Mouse (Mus musculus): ENCODE results near the gene 9930111J21Rik2. TPM values are rescaled to one million over a fixed set of nuclear protein-coding genes. Genes with fewer than 3 reads are reported as not detected.
"Not testable (repeated sequence)": the region's sequence is repeated elsewhere in the genome, so short reads cannot be mapped to it uniquely, and the experiment has no call there.

The 9930111J21Rik2 gene
- polyA plus RNA-seq, 1 experiment from 2014 or later, result 0.24 TPM

- H3K9me3 ChIP-seq (replicated peaks); H3K9ac ChIP-seq; H3K27ac ChIP-seq (ENCODE audit: poor library complexity, severe bottlenecking); H3K36me3 ChIP-seq; H3K4me3 ChIP-seq; ATAC-seq (ENCODE audit: insufficient number of reproducible peaks, low FRiP score); H3K27me3 ChIP-seq (replicated peaks): not testable (repeated sequence)
- 0 out of 2 replicates have a peak within 1 kb of the TSS, but pooled peaks have one; percentile 13 for H3K4me2 ChIP-seq
- H3K4me1 ChIP-seq (replicated peaks), result peaks cover 11% of the 10 kb centered on the region
- WGBS, result 47% methylated on average over 2 of the region's 2 CpGs
Measured at GRCm38 (mm10) chr11:48994018-48994417, 57.0 kb downstream of the 9930111J21Rik2 start, which contains the start of gene Tgtp1. Gene Tgtp1, minus strand, starts transcription at chr11:48994172.

GRCm38 (mm10) chr11:48993296-48993695 lies 57.7 kb downstream of the 9930111J21Rik2 start:
- not testable (repeated sequence) for H3K9me3 ChIP-seq (replicated peaks); H3K36me3 ChIP-seq; H3K4me3 ChIP-seq; ATAC-seq (ENCODE audit: insufficient number of reproducible peaks, low FRiP score); H3K27me3 ChIP-seq (replicated peaks); H3K9ac ChIP-seq; H3K27ac ChIP-seq (ENCODE audit: poor library complexity, severe bottlenecking)
- H3K4me1 ChIP-seq (replicated peaks), result peaks cover 11% of the 10 kb centered on the region
- WGBS, result 14% methylated on average over 10 of the region's 10 CpGs
- 0 out of 2 replicates have a peak overlapping the region, but pooled peaks have one; percentile 13 for H3K4me2 ChIP-seq

DNA sequence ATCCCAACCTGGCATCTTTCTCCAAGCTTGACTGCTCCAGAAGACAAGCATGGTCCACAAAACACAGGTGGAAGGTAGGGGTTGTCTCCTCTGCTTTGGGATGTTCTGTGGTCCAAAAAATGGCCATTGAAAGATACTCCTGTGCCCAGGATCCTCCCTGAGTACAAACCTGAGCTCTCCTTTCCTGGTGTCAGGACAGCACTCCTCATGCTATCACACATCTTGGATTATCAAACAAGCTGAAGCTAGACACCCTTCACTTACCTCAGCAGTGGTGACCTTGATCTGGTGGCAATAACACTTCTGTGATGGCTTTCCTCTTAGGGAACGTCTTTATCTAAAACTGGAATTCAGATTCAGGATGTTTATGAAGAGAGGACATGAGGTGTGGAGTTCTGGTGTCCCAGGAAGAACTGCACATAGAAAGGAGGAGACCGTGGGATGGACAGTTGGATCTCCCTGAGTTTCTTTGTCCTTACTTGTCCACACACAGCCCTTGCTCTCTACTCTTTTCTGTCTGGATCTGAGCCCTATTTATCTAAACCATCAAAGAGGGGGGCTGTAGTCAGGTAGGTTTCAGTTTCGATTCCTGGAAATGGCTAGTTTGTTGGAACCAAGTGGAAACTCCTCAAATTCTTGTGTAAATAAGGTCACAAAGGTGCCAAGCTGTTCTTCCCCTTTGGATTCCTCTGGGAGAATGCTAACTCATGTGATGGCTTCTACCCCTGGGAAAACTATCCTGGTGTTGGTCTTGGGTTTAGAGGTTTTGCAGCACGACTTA lies 59.1 kb downstream of the 9930111J21Rik2 start, which contains the start of gene Gm12185:
Gene Gm12185 (minus strand): TSS at position 487 of the 781 bp plus-strand sequence.
- H3K4me3 ChIP-seq; ATAC-seq (ENCODE audit: insufficient number of reproducible peaks, low FRiP score); H3K9ac ChIP-seq; H3K9me3 ChIP-seq (replicated peaks); H3K27me3 ChIP-seq (replicated peaks); H3K36me3 ChIP-seq; H3K27ac ChIP-seq (ENCODE audit: poor library complexity, severe bottlenecking): not testable (repeated sequence)
- 57% methylated on average over 4 of the region's 4 CpGs for WGBS
- H3K4me2 ChIP-seq, result 0 out of 2 replicates have a peak within 1 kb of the TSS, but pooled peaks have one; percentile 13
- peaks cover 11% of the 10 kb centered on the region for H3K4me1 ChIP-seq (replicated peaks)

DNA sequence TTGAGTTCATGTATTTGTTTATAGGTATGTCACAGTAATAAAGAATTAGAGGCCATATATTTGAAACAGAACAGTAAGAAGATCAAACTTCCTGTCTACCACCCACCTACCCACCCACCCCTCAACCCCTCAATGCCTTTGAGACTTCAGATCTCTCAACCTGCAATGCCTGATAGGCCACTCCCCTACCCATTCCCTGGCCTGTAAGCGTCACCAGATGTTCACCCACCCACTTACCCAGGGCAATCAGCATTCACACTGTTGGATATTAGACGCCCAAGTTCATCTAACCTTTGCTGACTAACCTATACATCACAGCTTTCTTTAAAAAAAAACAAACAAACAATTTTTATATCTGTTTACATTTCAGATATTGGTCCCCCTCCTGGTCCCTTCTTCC lies 61.1 kb downstream of the 9930111J21Rik2 start:
- not testable (repeated sequence) for H3K9me3 ChIP-seq (replicated peaks); H3K4me2 ChIP-seq; H3K36me3 ChIP-seq; H3K27ac ChIP-seq (ENCODE audit: poor library complexity, severe bottlenecking); H3K4me3 ChIP-seq; H3K9ac ChIP-seq; ATAC-seq (ENCODE audit: insufficient number of reproducible peaks, low FRiP score); H3K27me3 ChIP-seq (replicated peaks)
- WGBS, result 81% methylated on average over 2 of the region's 2 CpGs
- H3K4me1 ChIP-seq (replicated peaks), result peaks cover 11% of the 10 kb centered on the region

DNA sequence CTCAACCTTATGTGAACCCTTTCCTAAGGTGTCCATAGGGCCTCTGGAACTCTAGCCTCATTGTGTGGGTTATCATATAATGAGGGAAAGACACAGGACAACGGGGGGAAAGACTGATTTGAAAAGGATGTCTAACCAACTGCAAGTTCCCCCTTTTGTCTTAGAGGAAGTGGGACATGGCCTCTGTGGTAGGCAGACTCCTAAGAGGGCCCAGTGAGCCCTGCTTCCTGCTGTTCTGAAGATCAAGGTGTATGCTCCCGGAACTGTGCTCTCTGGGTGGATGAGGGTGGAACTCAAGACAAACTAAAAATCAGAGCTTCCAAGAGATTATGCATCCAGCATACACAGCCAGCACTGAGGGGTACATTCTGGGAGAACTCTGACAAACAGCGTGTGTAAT lies 62.8 kb downstream of the 9930111J21Rik2 start:
- H3K9me3 ChIP-seq (replicated peaks); H3K4me2 ChIP-seq; H3K4me3 ChIP-seq; H3K9ac ChIP-seq; H3K27ac ChIP-seq (ENCODE audit: poor library complexity, severe bottlenecking); H3K36me3 ChIP-seq; H3K4me1 ChIP-seq (replicated peaks); H3K27me3 ChIP-seq (replicated peaks); ATAC-seq (ENCODE audit: insufficient number of reproducible peaks, low FRiP score): not testable (repeated sequence)
- WGBS, result 51% methylated on average over 2 of the region's 3 CpGs

GRCm38 (mm10) chr11:48982848-48983247 lies 68.2 kb downstream of the 9930111J21Rik2 start:
- not testable (repeated sequence) for H3K36me3 ChIP-seq; H3K27me3 ChIP-seq (replicated peaks); H3K9ac ChIP-seq

DNA sequence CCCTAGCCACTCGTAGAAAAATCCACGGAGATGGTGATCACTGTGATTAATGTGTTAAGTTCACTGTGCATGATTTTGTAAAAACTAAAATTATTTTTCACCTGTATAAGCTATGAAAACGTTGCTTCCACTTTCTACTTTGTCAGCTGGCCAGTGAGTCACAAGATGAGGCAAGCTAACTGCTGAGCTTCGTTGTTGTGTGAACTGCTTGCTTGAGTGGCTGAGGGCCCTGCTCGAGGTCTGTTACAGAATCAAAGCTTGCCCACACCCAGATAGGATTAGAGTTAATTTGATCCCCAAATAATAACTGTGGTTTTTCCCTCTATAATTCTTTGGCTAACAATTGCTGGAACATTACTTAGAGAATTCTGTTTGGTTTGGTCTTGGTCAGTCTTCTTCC lies 71.0 kb downstream of the 9930111J21Rik2 start:
- H3K4me1 ChIP-seq (replicated peaks); H3K36me3 ChIP-seq; H3K27me3 ChIP-seq (replicated peaks); H3K27ac ChIP-seq (ENCODE audit: poor library complexity, severe bottlenecking); H3K9me3 ChIP-seq (replicated peaks); H3K4me2 ChIP-seq; ATAC-seq (ENCODE audit: insufficient number of reproducible peaks, low FRiP score); H3K9ac ChIP-seq; H3K4me3 ChIP-seq: not testable (repeated sequence)
- no CpG with 5 or more reads among the region's 5 CpGs for WGBS

More at GRCm38 (mm10) chr11:48982848-48983247, 68.2 kb downstream of the 9930111J21Rik2 start:
- not testable (repeated sequence) for H3K4me2 ChIP-seq; H3K4me3 ChIP-seq; H3K4me1 ChIP-seq (replicated peaks); ATAC-seq (ENCODE audit: insufficient number of reproducible peaks, low FRiP score); H3K27ac ChIP-seq (ENCODE audit: poor library complexity, severe bottlenecking); H3K9me3 ChIP-seq (replicated peaks)
- no CpG with 5 or more reads among the region's 3 CpGs for WGBS

DNA sequence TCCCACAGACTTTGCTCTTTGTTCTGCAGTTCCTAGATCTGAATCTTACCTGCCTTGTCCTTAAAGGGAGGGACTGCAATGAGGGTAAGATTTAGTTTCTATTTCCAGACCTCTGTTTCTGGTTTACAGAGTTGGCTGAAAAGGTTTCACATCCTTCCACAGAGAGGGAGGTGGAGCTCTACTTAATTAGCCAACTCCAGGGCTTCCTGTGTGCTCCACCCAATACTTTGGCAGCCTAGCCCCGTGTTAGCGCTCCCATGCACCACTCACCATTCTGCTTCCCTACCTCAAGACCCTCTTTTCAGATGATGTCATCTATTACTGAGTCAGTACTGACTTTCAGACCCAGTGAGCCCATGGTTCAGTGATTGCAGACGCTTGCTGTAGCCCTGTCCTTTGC lies 71.8 kb downstream of the 9930111J21Rik2 start, which contains the start of gene 9930111J21Rik1:
Gene 9930111J21Rik1 (minus strand): TSS at position 148 of the 400 bp plus-strand sequence.
- not testable (repeated sequence) for ATAC-seq (ENCODE audit: insufficient number of reproducible peaks, low FRiP score); H3K27ac ChIP-seq (ENCODE audit: poor library complexity, severe bottlenecking)
- WGBS, result no CpG with 5 or more reads among the region's 3 CpGs

DNA sequence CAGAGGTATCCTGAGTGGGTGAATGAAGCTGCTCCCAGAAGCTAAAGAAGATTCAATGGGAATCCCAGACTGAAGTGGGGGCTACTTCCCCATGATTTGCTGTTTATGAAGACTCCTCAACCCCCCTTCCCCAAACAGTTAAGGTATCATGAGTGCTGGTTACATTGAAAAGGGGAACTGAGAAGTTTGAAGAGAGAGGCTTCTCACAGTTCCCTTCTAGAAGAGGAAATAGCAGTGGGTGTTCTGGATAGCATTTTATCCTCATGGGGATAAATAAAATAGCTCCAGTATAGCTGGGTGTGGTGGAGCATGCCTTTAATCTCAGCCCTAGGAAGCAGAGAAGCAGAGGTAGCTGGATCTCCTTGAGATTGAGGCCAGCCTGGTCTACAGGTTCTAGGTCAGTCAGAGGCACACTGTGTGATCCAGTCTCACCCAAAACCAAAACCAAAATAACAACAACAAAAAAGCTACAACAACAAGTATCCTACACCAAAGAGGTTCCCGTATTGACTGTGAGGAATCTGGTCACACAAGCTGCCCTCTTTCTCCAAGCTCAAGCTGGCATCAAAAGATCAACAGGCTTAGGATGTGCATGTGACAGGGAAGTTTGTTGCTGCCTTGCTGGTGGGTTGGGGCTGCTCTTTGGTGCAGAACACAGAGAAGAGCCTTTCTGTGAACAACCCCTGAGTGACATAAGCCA lies 72.7 kb downstream of the 9930111J21Rik2 start, which contains the start of gene Olfr56:
Gene Olfr56 (plus strand): TSS at position 650 of the 700 bp plus-strand sequence.
- ATAC-seq (ENCODE audit: insufficient number of reproducible peaks, low FRiP score); H3K27ac ChIP-seq (ENCODE audit: poor library complexity, severe bottlenecking); H3K9me3 ChIP-seq (replicated peaks); H3K27me3 ChIP-seq (replicated peaks); H3K4me2 ChIP-seq; H3K36me3 ChIP-seq; H3K9ac ChIP-seq; H3K4me1 ChIP-seq (replicated peaks); H3K4me3 ChIP-seq: not testable (repeated sequence)
- WGBS, result no CpG with 5 or more reads among the region's 1 CpGs

More for the DNA sequence above, 71.8 kb downstream of the 9930111J21Rik2 start, which contains the start of gene 9930111J21Rik1:
- H3K36me3 ChIP-seq; H3K27me3 ChIP-seq (replicated peaks); H3K9ac ChIP-seq; H3K4me2 ChIP-seq; H3K4me1 ChIP-seq (replicated peaks); H3K4me3 ChIP-seq; H3K9me3 ChIP-seq (replicated peaks): not testable (repeated sequence)

DNA sequence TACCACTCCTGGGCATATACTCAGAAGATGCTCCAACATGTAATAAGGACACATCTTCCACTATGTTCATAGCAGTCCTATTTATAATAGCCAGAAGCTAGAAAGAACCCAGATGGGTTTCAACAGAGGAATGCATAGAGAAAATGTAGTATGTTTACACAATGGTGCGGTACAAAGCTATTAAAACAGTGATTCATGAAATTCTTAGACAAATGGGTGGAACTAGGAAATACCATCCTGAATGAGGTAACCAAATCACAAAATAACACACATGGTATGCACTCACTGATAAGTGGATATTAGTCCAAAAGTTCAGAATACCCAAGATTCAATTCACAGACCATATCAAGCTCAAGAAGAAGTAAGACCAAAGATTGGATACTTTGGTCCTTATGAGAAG lies 76.4 kb downstream of the 9930111J21Rik2 start:
- no CpG with 5 or more reads among the region's 1 CpGs for WGBS
- ATAC-seq (ENCODE audit: insufficient number of reproducible peaks, low FRiP score), result not testable (repeated sequence)

More for the DNA sequence above, 76.4 kb downstream of the 9930111J21Rik2 start:
- not testable (repeated sequence) for H3K4me3 ChIP-seq; H3K9ac ChIP-seq; H3K27ac ChIP-seq (ENCODE audit: poor library complexity, severe bottlenecking); H3K36me3 ChIP-seq; H3K4me1 ChIP-seq (replicated peaks); H3K9me3 ChIP-seq (replicated peaks); H3K4me2 ChIP-seq; H3K27me3 ChIP-seq (replicated peaks)

Measured in heart, embryonic 12.5 days (tissue).